Mouse (Mus musculus): Measurements from ENCODE around the gene Gm17651. TPM values are rescaled to one million over a fixed set of nuclear protein-coding genes. Genes with fewer than 3 reads are reported as not detected.

The Gm17651 gene
- polyA plus RNA-seq, 1 experiment from 2014 or later, result not detected

- ChIA-PET CTCF (interaction anchor here (0.9 to 1.7 kb wide), 2 partner anchors 36 to 44 kb away, joined by 3 read pairs; no protein-coding TSS in a partner anchor), POLR2A (no interaction called here)
- in situ Hi-C loops (cut with MboI; ENCODE audit: low pct_unique_long_range_greater_than_20kb), result no loop called here
- TF ChIP-seq CTCF (IDR thresholded peaks at IDR 0.05), result no peak
- ATAC-seq (no peak), DNase-seq (ENCODE audit: low read depth, low spot score) (no peak)
- H3K27me3 ChIP-seq, result no peaks in the 10 kb centered on the region
Measured at GRCm38 (mm10) chr3:97654901-97655300, 19.6 kb downstream of the Gm17651 start.

DNA sequence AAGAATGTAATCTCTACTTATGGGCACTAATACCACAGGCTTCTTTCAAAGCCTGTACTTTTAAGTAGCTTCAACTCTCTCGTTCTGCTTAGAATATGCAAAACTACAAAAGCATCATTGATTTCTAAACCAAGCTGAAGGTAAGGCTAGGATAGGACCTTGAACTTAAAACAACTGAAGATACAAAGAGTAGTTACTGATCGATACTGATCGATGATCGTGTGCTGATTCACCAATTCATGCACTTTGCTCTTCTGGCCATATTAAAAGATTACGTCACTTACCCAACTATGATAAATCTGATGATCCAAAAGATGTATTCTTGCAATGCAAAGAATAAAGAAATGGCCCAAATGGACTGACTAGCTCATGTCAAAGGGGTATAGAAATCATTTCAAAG lies 20.7 kb downstream of the Gm17651 start:
- in situ Hi-C loops (cut with MboI; ENCODE audit: low pct_unique_long_range_greater_than_20kb), result no loop called here
- DNase-seq (ENCODE audit: low read depth, low spot score) (no peak), ATAC-seq (no peak)
- POLR2A ChIA-PET, result no interaction called here
- no peak for TF ChIP-seq CTCF (IDR thresholded peaks at IDR 0.05)
- H3K27me3 ChIP-seq, result no peaks in the 10 kb centered on the region
- CTCF ChIA-PET, result interaction anchor here (1.2 to 2.2 kb wide), 3 partner anchors 19 to 43 kb away, joined by 3 to 9 read pairs (median 4); partner anchors contain the start of gene Chd1l

GRCm38 (mm10) chr3:97651604-97652003 lies 22.9 kb downstream of the Gm17651 start:
- ATAC-seq, result no peak
- TF ChIP-seq CTCF (IDR thresholded peaks at IDR 0.05), result no peak
- in situ Hi-C loops (cut with MboI; ENCODE audit: low pct_unique_long_range_greater_than_20kb), result no loop called here
- POLR2A ChIA-PET, result no interaction called here
- no peaks in the 10 kb centered on the region for H3K27me3 ChIP-seq
- CTCF ChIA-PET, result interaction anchor here (1.2 kb wide), 1 partner anchor 38 kb away, joined by 4 read pairs; no protein-coding TSS in a partner anchor
- DNase-seq (ENCODE audit: low read depth, low spot score), result no peak

GRCm38 (mm10) chr3:97649469-97649868 lies 25.0 kb downstream of the Gm17651 start:
- CTCF ChIA-PET, result interaction anchor here (1.7 to 2.0 kb wide), 2 partner anchors 13 to 64 kb away, joined by 3 to 4 read pairs; no protein-coding TSS in a partner anchor
- H3K27me3 ChIP-seq, result no peaks in the 10 kb centered on the region
- POLR2A ChIA-PET, result no interaction called here
- DNase-seq (ENCODE audit: low read depth, low spot score) (no peak), ATAC-seq (no peak)
- in situ Hi-C loops (cut with MboI; ENCODE audit: low pct_unique_long_range_greater_than_20kb), result no loop called here
- TF ChIP-seq CTCF (IDR thresholded peaks at IDR 0.05), result no peak

DNA sequence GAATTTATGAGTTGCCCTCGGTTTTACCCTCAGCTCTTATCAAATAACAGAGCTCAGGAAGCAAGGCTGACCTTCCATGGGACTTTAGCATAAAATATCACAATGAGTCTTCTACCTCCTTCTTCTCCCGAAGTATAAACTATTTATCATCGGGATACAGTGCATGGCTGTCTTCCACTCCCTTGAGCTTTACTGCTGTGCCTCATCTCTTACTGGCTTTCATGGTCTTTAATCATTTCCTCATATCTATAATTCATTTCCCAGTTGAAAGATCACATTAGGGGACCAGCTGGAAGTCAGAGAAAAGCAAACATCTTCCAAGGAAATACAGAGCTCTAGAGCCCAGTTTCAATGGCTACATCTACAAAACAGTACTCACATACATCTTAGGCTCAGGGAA lies 25.5 kb downstream of the Gm17651 start:
- CTCF ChIA-PET, result interaction anchor here (1.7 to 2.0 kb wide), 2 partner anchors 13 to 65 kb away, joined by 3 to 4 read pairs; no protein-coding TSS in a partner anchor
- ATAC-seq (no peak), DNase-seq (ENCODE audit: low read depth, low spot score) (no peak)
- no peaks in the 10 kb centered on the region for H3K27me3 ChIP-seq
- in situ Hi-C loops (cut with MboI; ENCODE audit: low pct_unique_long_range_greater_than_20kb), result no loop called here
- POLR2A ChIA-PET, result interaction anchor here (0.6 kb wide), 1 partner anchor 232 kb away, joined by 3 read pairs; no protein-coding TSS in a partner anchor
- no peak for TF ChIP-seq CTCF (IDR thresholded peaks at IDR 0.05)

GRCm38 (mm10) chr3:97648518-97648917 lies 26.0 kb downstream of the Gm17651 start:
- ChIA-PET POLR2A (interaction anchor here (0.6 kb wide), 1 partner anchor 232 kb away, joined by 3 read pairs; no protein-coding TSS in a partner anchor), CTCF (interaction anchor here (1.7 to 2.0 kb wide), 2 partner anchors 12 to 65 kb away, joined by 3 to 4 read pairs; no protein-coding TSS in a partner anchor)
- no peak for ATAC-seq
- in situ Hi-C loops (cut with MboI; ENCODE audit: low pct_unique_long_range_greater_than_20kb), result no loop called here
- TF ChIP-seq CTCF (IDR thresholded peaks at IDR 0.05), result no peak
- H3K27me3 ChIP-seq, result no peaks in the 10 kb centered on the region
- no peak for DNase-seq (ENCODE audit: low read depth, low spot score)

- in situ Hi-C loops (cut with MboI; ENCODE audit: low pct_unique_long_range_greater_than_20kb), result no loop called here
- TF ChIP-seq CTCF (IDR thresholded peaks at IDR 0.05), result no peak
- no peak for ATAC-seq
- CTCF ChIA-PET, result interaction anchor here (1.0 kb wide), 1 partner anchor 15 kb away, joined by 3 read pairs; no protein-coding TSS in a partner anchor
- H3K27me3 ChIP-seq, result no peaks in the 10 kb centered on the region
- POLR2A ChIA-PET, result no interaction called here
- no peak for DNase-seq (ENCODE audit: low read depth, low spot score)
Measured at GRCm38 (mm10) chr3:97642001-97642400, 32.5 kb downstream of the Gm17651 start.

DNA sequence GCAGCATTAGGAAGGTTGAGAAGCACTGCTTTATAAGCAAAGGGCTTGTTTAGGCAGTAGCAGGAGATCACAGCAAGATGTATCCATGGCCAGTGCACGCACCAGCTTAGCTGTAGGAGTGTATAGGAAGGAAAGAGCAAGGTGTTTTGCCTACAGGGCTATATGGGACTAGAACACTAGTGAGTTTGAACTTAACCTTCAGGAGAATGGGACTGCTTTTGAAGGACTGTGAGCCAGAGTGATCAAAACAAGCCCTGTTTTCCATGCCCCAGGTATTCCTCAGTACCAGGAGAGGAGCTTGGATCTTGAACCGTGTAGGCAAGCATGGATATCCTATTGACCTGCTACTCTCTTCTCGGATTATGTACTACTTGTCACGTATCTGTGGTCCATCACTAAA lies 33.1 kb downstream of the Gm17651 start:
- POLR2A ChIA-PET, result no interaction called here
- no peaks in the 10 kb centered on the region for H3K27me3 ChIP-seq
- in situ Hi-C loops (cut with MboI; ENCODE audit: low pct_unique_long_range_greater_than_20kb), result no loop called here
- ATAC-seq (no peak), DNase-seq (ENCODE audit: low read depth, low spot score) (no peak)
- CTCF ChIA-PET, result no interaction called here
- TF ChIP-seq CTCF (IDR thresholded peaks at IDR 0.05), result no peak

DNA sequence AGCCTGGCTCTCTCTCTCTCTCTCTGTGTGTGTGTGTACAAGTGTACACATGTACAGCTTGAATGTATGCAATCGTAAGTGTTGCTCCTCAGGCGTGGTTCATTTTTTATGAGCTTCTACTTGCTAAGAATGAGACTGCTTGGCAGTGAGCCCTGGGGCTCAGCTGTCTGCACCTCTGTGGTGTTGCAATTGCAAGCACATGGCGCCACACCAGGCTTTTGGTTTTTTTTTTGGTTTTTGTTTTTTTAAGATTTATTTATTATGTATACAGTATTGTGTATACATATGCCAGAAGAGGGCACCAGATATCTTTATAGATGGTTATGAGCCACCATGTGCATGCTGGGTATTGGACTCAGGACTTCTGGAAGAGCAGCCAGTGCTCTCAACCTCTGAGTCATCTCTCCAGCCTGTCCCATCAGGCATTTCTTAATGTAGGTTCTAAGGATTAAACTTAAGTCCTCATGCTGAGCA lies 40.2 kb downstream of the Gm17651 start:
- peak; percentile 87 for ATAC-seq
- TF ChIP-seq CTCF (IDR thresholded peaks at IDR 0.05), result peak; percentile 59
- ChIA-PET CTCF (interaction anchor here (1.0 to 1.7 kb wide), 7 partner anchors 10 to 245 kb away, joined by 3 to 7 read pairs (median 4); no protein-coding TSS in a partner anchor), POLR2A (interaction anchor here (0.5 kb wide), 1 partner anchor 134 kb away, joined by 3 read pairs; no protein-coding TSS in a partner anchor)
- DNase-seq (ENCODE audit: low read depth, low spot score), result peak; percentile 64
- H3K27me3 ChIP-seq, result no peaks in the 10 kb centered on the region
- in situ Hi-C loops (cut with MboI; ENCODE audit: low pct_unique_long_range_greater_than_20kb), result loop anchor here (10.0 kb wide), 1 partner anchor 250 kb away; the partner anchor contains the start of gene Pde4dip

GRCm38 (mm10) chr3:97633456-97633855 lies 41.0 kb downstream of the Gm17651 start:
- H3K27me3 ChIP-seq, result no peaks in the 10 kb centered on the region
- no peak for TF ChIP-seq CTCF (IDR thresholded peaks at IDR 0.05)
- DNase-seq (ENCODE audit: low read depth, low spot score) (no peak), ATAC-seq (no peak)
- ChIA-PET POLR2A (interaction anchor here (0.5 kb wide), 1 partner anchor 135 kb away, joined by 3 read pairs; no protein-coding TSS in a partner anchor), CTCF (interaction anchor here (1.0 to 1.7 kb wide), 4 partner anchors 9 to 246 kb away, joined by 3 to 4 read pairs (median 4); no protein-coding TSS in a partner anchor)
- in situ Hi-C loops (cut with MboI; ENCODE audit: low pct_unique_long_range_greater_than_20kb), result loop anchor here (10.0 kb wide), 1 partner anchor 251 kb away; the partner anchor contains the start of gene Pde4dip

- ATAC-seq (no peak), DNase-seq (ENCODE audit: low read depth, low spot score) (no peak)
- in situ Hi-C loops (cut with MboI; ENCODE audit: low pct_unique_long_range_greater_than_20kb), result loop anchor here (10.0 kb wide), 1 partner anchor 253 kb away; the partner anchor contains the start of gene Pde4dip
- H3K27me3 ChIP-seq, result no peaks in the 10 kb centered on the region
- no peak for TF ChIP-seq CTCF (IDR thresholded peaks at IDR 0.05)
- CTCF ChIA-PET, result interaction anchor here (0.7 to 1.8 kb wide), 6 partner anchors 9 to 80 kb away, joined by 3 to 8 read pairs (median 4); partner anchors contain the start of gene Chd1l
- POLR2A ChIA-PET, result no interaction called here
Measured at GRCm38 (mm10) chr3:97631258-97631860, 43.1 kb downstream of the Gm17651 start.

All from Patski (cell line).